Mouse (Mus musculus) gastrocnemius, adult 18-20 months (tissue): Measurements from ENCODE around the gene Npas3. TPM values are rescaled to one million over a fixed set of nuclear protein-coding genes. Genes with fewer than 3 reads are reported as not detected.
A peak's percentile ranks its signal among the peaks of the same experiment; 100 is the strongest.

Experiments used
- DNase-seq: peaks from one replicate; pipeline ENCODE4 v3.0.0; 2021; ENCODE audit warnings: low spot score
- total RNA-seq, 2 experiments: library from RNA; stranded (reverse); gene quantifications; 2 replicates each; pipeline ENCODE4 v1.2.3; 2021

The Npas3 gene
- total RNA-seq, 2 experiments from 2014 or later: 0.07 to 0.09 TPM

DNA sequence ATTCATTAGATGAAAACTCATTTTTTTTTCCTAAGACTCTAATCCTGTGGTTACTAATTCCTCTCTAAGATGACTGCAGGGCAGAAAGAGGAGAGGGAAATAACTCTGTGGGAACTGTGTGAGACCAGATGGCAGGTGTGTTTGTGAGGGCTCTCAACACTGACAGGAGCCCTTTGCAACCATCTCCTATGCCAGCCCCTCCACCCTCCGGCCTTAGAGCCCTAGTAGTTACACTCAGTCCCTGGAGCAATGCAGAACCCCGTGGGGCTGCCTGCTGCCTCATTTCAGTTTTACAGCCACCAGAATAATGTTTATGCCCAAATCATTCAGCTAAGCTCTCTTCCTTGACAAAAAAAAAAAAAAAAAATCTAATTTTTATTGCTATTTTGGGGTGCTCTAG lies 604.0 kb downstream of the Npas3 start:
- no peak for DNase-seq

DNA sequence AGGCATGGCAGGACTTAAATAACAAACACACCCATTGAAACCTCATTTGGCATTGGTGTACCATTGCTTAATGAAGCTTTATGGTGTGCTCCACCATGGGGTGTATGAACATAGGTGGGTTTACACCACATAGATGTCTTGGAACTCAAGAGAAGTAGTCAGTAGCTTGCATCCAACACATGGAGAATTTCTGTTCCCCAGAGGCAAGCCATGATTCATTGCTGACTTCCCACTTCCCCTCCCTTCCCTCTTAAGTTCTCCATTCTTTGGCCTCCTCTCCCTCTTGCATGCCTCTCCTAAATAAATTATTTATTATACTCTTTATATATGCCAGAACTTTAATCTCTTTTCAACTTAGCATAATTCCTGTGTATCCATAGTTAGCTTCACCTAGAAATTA lies 611.7 kb downstream of the Npas3 start:
- no peak for DNase-seq

DNA sequence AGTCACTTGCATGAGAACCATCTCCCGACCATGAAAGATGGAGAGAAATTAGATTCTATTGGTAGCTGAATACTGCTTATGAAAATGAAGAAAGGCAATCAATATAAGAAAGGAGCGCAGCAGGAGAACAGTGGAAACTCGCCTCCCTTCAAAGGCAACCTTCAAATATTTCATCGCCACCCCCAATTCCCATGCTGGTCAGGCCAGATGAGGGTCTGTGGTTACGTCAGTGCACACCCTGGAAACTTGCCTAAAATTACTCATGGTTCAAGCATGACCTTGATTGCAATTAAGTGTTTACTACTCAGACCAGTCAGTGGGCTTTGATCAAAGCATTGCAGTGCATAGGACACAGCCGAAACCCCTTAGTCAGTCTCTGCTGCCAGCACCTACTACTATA lies 613.8 kb downstream of the Npas3 start:
- no peak for DNase-seq

DNA sequence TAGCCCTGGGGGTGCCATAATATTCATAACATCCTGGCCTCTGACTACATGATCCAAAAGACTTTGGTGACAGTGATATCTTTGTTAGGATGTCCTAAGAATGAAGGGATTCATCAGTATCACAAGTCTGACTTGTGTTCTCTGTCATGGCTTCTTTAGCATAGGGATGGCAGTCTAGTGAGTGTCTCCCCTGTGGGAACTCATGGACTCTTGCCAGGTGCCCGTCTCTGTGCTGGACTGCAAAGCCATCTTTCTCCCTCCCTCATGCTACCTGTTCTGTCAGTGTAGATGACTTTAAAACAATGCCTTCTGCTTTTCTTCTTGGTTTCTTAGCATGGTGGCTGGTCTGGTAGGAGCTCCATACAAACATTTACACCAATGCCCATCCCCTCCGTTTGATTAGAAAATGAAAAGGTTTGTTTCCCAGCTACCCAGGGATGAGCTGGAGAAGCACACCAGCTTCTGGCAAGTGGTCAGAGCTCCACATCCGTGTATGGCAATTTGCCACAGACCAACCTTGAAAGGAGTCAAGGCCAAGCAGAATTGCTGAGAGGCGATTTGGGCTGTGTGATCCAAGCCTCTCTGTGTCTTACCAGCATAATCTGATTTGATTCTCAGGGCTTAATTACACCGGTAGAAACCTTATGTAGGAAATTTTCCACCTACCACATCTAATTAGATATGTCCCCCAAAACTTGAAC lies 616.1 kb downstream of the Npas3 start:
- no peak for DNase-seq

DNA sequence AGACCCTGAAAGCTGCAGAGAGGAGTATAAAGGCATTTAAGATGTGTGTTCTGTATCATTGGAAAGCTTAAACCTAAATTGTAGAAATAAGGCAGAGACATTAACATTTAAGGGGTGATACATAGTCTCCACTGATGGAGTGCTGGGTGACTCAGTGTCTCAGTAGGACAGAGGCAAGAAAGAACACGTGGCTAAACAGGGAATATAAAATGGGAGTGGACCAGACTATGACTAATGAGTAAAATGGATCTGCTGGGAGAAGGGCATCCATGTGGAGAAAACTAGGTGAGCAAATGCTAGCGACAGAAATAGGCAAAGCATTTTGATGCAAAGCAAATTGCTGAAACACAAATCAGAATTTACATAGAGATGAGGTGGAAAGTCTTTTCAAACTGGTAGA lies 617.2 kb downstream of the Npas3 start:
- DNase-seq: no peak

DNA sequence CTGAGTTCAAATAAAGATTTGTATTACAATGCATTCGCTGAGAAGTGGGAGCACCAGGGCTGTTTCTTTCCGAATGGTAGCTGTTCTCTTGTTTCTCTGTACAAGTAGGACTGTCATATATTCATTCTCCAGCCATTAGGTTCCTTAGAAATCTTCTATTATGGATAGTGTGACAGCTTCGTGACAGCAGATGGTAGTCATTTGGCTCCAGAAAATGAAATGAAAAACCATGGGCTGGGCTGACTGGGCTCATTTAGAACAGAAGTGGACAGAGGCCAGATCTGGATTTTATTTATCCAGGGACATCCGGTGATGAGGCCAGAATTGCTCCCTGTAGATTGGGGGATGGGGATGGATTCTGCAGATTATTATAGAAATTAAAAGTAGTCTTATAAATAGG lies 621.5 kb downstream of the Npas3 start:
- peak; percentile 3 for DNase-seq

DNA sequence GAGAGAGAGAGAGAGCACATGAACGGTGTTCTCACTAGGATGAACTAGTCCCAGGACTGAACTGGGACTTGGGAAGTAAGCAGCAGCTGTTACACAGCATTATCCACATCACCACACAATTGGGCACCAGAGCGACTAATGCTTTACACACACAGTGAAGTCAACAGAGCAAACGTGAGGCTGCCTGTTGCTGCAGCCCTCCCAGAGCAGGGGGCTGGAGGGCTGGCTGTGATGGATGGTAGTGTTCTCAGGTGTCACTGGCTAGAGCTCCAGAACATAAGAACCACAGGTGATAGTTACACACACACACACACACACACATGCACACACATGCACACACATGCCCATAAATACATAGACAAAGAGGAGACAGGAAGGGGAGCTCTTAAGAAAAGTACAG lies 626.7 kb downstream of the Npas3 start:
- DNase-seq: no peak

DNA sequence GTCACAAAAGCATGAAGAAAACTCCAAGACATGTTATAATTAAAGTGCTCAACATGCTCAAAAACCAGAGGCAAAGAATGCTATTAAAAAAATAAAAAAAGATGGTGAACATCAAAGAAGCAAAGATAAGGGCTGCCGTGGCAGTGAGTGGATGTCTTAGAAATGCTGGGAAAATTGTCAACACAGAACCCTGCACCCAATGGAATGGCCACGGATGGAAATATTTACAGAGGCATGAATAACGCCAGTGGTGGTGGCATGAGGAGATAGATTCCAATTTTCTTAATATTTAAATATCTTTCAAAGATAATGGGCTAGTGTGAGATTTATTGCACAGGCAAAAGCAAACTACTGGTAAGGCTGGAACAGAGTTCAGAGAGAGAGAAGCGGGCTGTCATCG lies 628.2 kb downstream of the Npas3 start:
- no peak for DNase-seq

DNA sequence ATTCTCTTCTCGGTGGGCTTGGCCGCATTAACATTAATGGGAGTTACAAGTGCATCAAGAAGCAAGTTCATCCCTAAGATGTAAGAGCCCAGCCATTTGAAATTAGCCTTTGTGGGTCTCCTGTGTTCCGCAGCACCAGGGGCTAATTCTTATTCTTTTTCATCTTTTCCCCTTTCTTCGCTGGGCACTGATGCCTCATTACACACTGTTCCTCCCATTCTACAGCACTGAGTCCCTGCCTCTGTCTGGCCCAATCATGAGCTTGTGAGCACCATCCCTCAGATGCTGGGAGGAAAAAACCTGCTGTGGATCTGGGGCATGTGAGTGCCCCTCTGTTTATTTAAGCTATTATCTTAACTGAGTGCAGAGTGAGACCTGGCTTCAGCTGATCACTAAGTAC lies 633.2 kb downstream of the Npas3 start:
- no peak for DNase-seq

DNA sequence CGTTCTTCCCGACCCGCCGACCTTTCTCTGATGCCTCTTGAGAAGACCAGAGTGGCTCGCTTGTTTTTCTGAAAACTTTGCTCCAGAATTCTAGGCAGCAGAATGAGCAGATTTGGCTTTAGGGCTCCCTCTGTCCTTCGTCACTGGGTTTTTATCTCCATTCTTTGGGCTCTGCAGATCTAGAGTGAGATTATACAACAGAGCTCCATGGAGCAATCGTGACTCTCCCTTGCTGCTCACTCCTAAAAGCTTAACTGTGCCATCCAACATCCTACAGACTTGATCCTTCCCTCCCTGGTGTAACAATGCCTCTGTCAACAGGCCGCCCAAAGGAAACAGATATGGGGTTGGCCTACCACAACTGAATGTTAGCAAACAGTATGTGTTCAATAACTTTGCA lies 634.4 kb downstream of the Npas3 start:
- DNase-seq: no peak

DNA sequence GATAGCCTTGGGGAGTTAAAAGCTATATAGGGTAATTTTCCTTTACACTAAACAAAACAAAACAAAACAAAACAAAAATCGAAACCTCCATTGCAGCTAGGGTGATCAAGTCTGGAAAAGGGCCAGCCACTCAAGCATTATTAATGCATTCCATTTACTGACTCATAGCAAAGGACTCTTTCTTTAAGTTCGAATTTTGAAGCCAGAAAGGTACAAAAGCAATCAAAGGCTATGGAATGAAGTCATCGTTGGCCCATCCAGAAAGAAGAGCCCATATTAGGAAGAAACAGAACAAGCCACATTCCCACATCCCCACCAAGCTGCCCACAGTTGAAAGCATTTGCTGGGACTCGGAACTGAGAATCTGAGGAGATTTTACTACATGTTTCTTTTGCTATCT lies 640.1 kb downstream of the Npas3 start:
- no peak for DNase-seq

DNA sequence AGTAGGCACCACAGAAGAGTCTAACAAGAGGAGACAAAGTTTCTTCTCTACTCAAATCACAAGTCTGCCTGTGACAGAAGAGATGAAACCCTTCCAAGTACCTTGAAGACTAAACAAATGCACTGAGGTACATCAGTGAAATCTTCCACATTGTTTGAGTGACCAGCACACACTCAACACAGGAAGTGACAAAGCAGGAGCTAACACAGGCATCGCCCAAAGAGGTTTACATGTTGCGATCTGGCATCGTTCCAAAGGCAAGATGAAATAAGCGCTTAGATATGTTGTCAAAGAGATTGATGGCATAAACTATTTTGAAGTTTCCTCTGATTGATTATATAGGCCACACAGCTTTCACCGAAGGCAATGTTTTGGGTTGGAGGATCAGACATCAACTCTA lies 647.4 kb downstream of the Npas3 start:
- DNase-seq: no peak

DNA sequence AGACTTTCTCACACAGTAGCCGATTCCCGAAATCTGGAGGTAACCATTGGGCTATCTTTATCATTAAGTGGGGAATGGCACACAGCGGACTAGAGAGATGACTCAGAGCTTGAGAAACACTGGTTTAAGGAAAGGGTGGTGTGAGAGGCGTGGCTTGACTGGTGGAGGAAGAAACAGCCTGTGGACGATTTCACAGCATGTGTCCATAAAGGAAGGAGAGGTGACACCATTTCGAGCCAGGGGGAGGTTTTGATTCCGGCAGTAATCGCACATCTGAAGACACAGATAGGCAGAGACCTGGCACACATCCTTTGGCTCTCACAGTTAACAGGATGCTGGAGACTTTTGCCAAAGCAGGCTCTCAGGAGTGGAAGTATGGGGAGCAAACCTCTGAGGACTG lies 660.3 kb downstream of the Npas3 start:
- no peak for DNase-seq

DNA sequence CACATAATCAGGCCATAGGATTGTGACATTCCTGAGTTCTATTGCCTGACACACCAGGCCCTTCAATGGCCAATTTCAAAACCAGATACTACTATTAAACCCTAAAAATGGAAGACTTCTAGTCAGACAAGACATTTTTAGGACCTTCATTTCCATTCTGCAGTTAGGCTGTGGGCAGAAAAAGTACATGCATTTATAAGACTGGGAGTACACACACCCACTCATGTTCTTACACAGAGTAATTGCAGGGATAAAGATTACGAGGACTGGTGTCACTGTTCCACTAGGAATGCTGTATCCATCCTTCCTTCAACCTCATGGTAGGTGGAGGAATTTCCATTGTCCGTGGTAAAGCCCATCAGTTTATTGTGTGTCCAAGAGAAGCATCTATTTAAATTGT lies 661.7 kb downstream of the Npas3 start:
- DNase-seq: no peak

DNA sequence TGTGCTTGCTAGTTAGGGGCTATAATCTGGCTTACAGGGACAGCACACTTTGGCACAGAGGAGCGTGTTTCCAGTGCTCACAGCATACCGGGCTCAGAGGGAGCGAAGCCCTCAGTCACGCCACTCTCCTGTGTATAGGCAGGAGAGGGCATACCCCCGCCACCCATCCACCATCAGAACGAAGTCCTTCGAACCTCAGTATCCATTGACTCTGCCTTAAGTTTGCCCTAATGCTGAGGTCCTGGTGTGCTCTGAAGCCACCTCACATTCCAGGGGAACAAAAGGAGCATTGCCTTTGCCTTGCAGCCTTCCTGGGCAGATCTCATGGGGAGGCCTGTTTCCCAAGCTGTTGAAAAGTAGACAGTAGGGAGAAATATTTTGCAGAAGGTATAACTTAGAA lies 673.7 kb downstream of the Npas3 start:
- no peak for DNase-seq

DNA sequence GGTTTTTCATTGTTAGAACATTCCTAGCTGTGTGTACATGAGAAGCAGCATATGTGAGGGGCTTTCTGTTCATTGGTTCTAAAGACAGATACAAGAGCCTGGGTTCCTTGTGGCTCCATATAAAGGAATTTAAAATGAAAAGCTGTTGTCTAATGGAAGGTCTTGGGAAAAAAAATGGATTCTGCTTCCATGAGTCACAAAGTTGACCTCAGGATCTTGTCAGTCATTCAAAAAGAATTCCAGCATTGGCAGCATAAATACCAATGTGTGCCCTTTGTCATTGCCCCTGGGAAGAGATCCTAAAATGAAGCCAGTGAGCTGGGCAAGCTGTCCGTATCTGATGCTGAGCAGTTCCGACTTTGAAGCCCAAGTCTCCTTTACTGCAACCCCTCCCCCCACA lies 700.3 kb downstream of the Npas3 start:
- DNase-seq: no peak

DNA sequence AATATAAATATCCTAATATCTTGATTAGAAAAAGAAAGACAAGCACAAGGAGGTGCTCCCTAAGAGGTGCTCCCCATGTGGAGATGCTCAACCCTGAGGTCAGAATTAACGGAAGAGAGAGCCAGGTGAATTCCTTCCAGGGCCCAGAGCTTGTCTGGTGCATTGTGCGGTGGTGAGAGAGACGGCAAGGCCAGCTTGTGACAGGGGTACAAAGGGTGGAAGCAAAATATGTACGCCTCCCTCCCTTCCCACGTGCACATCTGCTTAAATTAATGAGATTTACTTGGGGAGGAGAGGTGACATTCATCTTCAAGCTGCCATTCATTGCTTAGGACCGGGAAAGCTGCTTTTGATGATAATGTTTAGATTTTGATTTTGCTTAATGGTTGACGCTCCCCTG lies 713.5 kb downstream of the Npas3 start:
- DNase-seq: no peak

DNA sequence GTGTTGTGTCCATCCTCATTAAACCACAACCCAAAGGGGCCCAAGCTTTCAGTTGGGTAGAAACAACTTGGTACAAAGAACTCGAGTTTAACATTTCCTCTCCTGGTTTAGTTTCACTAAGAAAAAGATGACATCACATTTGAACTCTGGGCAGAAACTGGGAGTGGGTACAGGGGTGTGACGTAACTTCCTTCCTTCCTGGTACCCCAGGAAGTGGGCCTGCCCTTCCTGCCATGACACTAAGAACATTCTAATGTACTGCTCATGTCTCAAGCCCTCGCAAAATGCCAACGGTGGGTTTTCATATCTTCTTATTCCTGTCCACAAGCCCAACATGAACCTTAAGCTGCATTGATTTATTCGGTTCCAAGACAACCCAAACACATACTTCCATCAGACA lies 715.1 kb downstream of the Npas3 start:
- no peak for DNase-seq

DNA sequence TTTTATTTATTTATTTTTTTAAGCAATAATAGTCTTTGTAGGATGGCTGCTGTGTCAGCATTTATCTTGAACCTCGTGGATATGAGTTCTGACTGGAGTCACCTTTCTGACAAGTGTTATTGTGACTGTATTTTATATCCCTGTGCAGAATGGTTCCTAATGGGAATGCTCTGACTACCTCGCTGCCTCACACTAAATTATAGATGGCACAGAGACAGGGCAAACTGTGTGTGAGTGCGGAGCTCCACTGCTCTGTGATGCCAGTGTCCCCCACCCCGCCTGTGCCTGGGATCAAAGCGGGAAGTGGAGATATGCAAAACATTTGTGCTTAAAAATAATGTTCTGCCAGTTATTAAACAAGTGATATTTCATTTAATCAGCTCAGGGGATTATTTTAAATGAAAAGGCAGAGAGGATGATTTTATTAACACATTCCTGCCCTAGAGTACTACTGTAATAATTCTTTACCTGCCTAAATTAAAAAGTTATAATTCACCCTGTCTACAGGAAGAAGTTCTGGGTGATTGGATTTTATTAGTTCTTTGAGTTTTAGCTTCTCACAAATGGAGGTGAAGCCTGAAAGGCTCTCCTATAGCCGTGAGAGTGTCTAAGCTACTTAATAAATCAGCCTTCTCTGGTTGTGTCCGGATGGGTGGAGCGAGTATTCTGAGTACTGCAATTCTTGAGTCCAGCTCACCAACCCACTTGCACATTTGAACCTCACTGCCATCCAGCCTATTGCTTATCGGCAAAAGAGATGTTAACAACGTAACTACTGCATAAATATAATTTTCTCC lies 721.1 kb downstream of the Npas3 start:
- no peak for DNase-seq

DNA sequence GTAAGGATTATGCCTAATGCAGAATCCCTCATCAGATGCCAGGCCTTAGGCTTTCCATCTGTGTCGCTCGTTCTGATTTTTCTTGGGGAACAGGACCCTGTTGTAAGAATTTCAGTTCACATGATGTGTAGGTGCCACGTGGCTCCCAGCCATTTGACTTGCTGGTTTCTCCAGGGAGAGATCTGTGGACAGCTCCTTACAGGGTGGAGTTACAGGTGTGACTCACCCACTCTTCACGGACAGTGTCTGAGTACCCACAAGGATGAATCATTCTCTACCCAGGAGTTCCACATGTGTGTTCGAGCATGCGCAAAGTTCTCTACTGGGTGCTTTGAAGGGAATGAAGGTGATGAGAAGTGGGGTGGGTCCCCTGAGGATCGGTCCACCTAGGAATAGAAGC lies 722.2 kb downstream of the Npas3 start:
- no peak for DNase-seq

DNA sequence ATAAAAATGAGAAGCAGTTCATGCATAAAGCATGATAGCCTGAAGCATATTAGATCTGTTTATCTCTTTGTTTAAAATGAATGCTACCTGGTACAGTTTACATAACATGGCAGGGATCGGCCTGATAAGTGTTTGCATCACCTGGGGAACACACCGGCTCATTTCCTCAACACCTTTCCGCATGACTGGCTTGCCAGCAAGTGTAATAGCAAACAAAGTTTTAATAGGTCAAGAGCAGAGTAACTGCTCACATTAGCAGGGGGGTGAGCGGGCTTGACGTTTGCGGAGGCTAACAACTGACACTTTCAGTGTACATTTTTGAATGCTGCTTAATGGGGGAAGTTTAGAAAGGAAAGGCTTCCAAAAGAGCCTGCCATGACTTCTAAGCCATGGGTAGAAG lies 724.9 kb downstream of the Npas3 start:
- DNase-seq: no peak

DNA sequence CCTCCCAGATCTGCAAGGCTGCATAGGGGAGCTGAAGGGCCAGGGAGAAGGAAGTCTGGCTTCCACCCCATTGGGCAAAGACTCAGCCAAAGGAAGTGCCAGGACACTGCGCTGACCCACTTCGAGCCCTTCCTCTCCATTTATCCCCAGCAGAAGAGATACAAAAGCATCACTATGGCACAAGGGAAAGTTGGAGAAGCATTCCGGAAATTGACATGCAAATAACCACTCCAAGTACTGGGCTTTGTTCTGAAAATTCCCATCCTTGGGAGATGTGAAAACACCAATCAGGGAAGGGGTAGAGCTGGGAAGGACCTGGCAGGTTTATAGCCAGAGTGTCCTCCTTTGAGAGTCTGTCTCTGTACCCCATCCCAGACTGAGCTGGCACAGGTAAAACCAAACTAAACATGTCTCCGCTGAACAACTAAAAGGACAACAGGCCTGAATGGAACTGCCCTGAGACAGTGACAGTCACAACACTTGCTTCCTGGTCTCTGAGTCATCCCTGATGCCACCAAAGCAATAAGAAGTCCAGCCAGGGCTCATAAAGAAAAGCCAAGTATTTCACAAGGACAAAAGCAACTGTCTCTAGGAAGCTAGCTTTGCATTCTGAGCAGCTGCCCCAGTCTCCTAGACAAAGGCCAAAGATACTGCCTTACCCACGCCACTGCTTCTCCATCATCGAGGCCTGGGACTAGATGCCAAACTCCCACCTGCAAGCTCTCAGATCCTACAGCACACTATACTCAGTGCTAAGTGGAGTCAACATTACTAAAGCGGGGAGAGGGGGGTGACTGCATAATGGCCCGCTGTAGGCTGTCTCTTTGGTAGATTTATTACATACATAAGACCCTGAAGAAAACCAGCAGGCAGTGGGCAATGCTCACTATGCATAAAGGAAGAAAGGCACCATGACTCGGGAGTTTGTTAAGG lies 733.4 kb downstream of the Npas3 start:
- DNase-seq: no peak
